Mouse (Mus musculus): ENCODE results near the gene Trip12. TPM values are rescaled to one million over a fixed set of nuclear protein-coding genes. Genes with fewer than 3 reads are reported as not detected.

The Trip12 gene
- polyA plus RNA-seq, 1 experiment from 2014 or later, result 26.0 TPM

GRCm38 (mm10) chr1:84866231-84866630 is 25.9 kb upstream of the Trip12 start:
- H3K4me1 ChIP-seq (replicated peaks; ENCODE audit: control insufficient read depth, insufficient read depth), result no peaks in the 10 kb centered on the region
- no peaks in the 10 kb centered on the region for H3K36me3 ChIP-seq (ENCODE audit: control insufficient read depth, insufficient read depth, low read length)
- no peaks in the 10 kb centered on the region for H3K9me3 ChIP-seq (ENCODE audit: control insufficient read depth, low read length)
- H3K27me3 ChIP-seq (ENCODE audit: control insufficient read depth, insufficient read depth, low read length), result no peaks in the 10 kb centered on the region
- H3K9ac ChIP-seq (ENCODE audit: low read length), result no peak overlapping the region
- no peak overlapping the region for H3K4me3 ChIP-seq (ENCODE audit: low read depth, low read length)
- no peak overlapping the region for H3K4me2 ChIP-seq (replicated peaks; ENCODE audit: low read depth)
- DNase-seq (ENCODE audit: low spot score), result no peak
- TF ChIP-seq EP300 (optimal IDR thresholded peaks at IDR 0.05) (no peak), CTCF (IDR thresholded peaks at IDR 0.05; ENCODE audit: low read depth) (no peak)
- 85% methylated on average over 6 of the region's 6 CpGs for WGBS
- ATAC-seq (ENCODE audit: low FRiP score, low TSS enrichment), result no peak
- H3K27ac ChIP-seq (replicated peaks), result no peak overlapping the region

- H3K4me3 ChIP-seq (ENCODE audit: low read depth, low read length), result no peak overlapping the region
- whole genome bisulfite sequencing, result 55% methylated on average over 2 of the region's 2 CpGs
- H3K27me3 ChIP-seq (ENCODE audit: control insufficient read depth, insufficient read depth, low read length), result no peaks in the 10 kb centered on the region
- H3K9ac ChIP-seq (ENCODE audit: low read length), result no peak overlapping the region
- no peaks in the 10 kb centered on the region for H3K4me1 ChIP-seq (replicated peaks; ENCODE audit: control insufficient read depth, insufficient read depth)
- TF ChIP-seq EP300 (optimal IDR thresholded peaks at IDR 0.05), result no peak
- TF ChIP-seq CTCF (IDR thresholded peaks at IDR 0.05; ENCODE audit: low read depth), result no peak
- ATAC-seq (ENCODE audit: low FRiP score, low TSS enrichment) (no peak), DNase-seq (ENCODE audit: low spot score) (no peak)
- no peaks in the 10 kb centered on the region for H3K9me3 ChIP-seq (ENCODE audit: control insufficient read depth, low read length)
- no peaks in the 10 kb centered on the region for H3K36me3 ChIP-seq (ENCODE audit: control insufficient read depth, insufficient read depth, low read length)
- H3K4me2 ChIP-seq (replicated peaks; ENCODE audit: low read depth), result no peak overlapping the region
- no peak overlapping the region for H3K27ac ChIP-seq (replicated peaks)
Observed at GRCm38 (mm10) chr1:84864645-84865044, 24.3 kb upstream of the Trip12 start.

GRCm38 (mm10) chr1:84861255-84861630 is 20.9 kb upstream of the Trip12 start:
- WGBS, result 94% methylated on average over 1 of the region's 1 CpGs
- ATAC-seq (ENCODE audit: low FRiP score, low TSS enrichment), result no peak
- TF ChIP-seq EP300 (optimal IDR thresholded peaks at IDR 0.05) (no peak), CTCF (IDR thresholded peaks at IDR 0.05; ENCODE audit: low read depth) (no peak)

DNA sequence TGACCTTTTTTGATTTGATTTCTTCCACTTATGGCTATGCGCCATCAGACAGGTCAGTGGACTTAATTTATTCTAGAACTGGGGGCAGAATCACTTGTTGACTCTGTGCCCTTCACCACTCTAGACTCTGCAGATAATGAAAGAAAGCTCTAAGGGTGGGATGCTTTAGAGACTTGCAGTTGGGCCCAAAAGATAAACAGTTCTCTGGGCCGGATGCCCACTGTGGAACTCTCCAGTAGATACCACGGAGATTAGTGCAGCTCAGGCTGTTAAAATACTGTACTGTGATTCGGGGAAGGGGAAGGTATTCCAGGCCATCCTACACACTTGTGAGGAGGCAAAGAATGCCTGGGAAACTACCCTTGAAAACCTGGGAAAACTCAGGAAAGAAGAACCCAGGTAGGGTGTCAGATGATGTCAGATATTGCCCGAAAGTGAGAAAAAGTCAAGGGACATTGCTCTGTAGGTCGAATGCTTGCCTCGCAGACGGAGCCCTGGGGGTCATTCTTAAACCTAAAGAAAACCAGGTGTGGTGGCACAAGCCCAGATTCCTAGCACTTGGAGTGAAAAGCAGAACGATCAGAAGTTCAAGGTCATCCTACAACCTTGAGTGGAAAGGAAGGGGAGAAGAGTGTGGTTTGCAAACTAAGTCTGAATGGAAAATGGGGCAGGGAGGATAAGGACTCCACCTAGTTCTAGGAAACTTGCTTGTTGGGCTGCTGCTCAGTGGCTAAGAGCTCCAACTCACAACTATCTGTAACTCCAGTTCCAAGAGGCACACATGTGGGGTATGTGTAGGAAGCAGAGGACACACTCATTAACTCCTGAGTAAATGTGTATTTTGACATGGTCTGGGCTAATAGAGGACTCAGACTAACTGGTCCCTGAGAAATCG is 20.3 kb upstream of the Trip12 start:
- H3K9me3 ChIP-seq (ENCODE audit: control insufficient read depth, low read length), result no peaks in the 10 kb centered on the region
- no peak for ATAC-seq (ENCODE audit: low FRiP score, low TSS enrichment)
- no peaks in the 10 kb centered on the region for H3K4me1 ChIP-seq (replicated peaks; ENCODE audit: control insufficient read depth, insufficient read depth)

More at GRCm38 (mm10) chr1:84861255-84861630, 20.9 kb upstream of the Trip12 start:
- no peaks in the 10 kb centered on the region for H3K4me1 ChIP-seq (replicated peaks; ENCODE audit: control insufficient read depth, insufficient read depth)
- no peaks in the 10 kb centered on the region for H3K9me3 ChIP-seq (ENCODE audit: control insufficient read depth, low read length)
- H3K9ac ChIP-seq (ENCODE audit: low read length), result no peak overlapping the region
- no peak for DNase-seq (ENCODE audit: low spot score)
- H3K27ac ChIP-seq (replicated peaks), result no peak overlapping the region
- no peak overlapping the region for H3K4me2 ChIP-seq (replicated peaks; ENCODE audit: low read depth)
- no peaks in the 10 kb centered on the region for H3K36me3 ChIP-seq (ENCODE audit: control insufficient read depth, insufficient read depth, low read length)
- no peak overlapping the region for H3K4me3 ChIP-seq (ENCODE audit: low read depth, low read length)
- H3K27me3 ChIP-seq (ENCODE audit: control insufficient read depth, insufficient read depth, low read length), result no peaks in the 10 kb centered on the region

GRCm38 (mm10) chr1:84859597-84859996 is 19.3 kb upstream of the Trip12 start:
- ATAC-seq (ENCODE audit: low FRiP score, low TSS enrichment), result no peak
- H3K27me3 ChIP-seq (ENCODE audit: control insufficient read depth, insufficient read depth, low read length), result no peaks in the 10 kb centered on the region
- H3K9me3 ChIP-seq (ENCODE audit: control insufficient read depth, low read length), result no peaks in the 10 kb centered on the region
- no peak overlapping the region for H3K4me2 ChIP-seq (replicated peaks; ENCODE audit: low read depth)
- no peaks in the 10 kb centered on the region for H3K36me3 ChIP-seq (ENCODE audit: control insufficient read depth, insufficient read depth, low read length)
- no peak overlapping the region for H3K27ac ChIP-seq (replicated peaks)
- no peak overlapping the region for H3K9ac ChIP-seq (ENCODE audit: low read length)
- 79% methylated on average over 6 of the region's 6 CpGs for WGBS
- DNase-seq (ENCODE audit: low spot score), result no peak
- no peaks in the 10 kb centered on the region for H3K4me1 ChIP-seq (replicated peaks; ENCODE audit: control insufficient read depth, insufficient read depth)
- no peak overlapping the region for H3K4me3 ChIP-seq (ENCODE audit: low read depth, low read length)
- TF ChIP-seq EP300 (optimal IDR thresholded peaks at IDR 0.05) (no peak), CTCF (IDR thresholded peaks at IDR 0.05; ENCODE audit: low read depth) (no peak)

More for the DNA sequence above, 20.3 kb upstream of the Trip12 start:
- Histone ChIP-seq H3K27ac (replicated peaks) (no peak overlapping the region), H3K4me2 (replicated peaks; ENCODE audit: low read depth) (no peak overlapping the region), H3K9ac (ENCODE audit: low read length) (no peak overlapping the region), H3K36me3 (ENCODE audit: control insufficient read depth, insufficient read depth, low read length) (no peaks in the 10 kb centered on the region), H3K27me3 (ENCODE audit: control insufficient read depth, insufficient read depth, low read length) (no peaks in the 10 kb centered on the region), H3K4me3 (ENCODE audit: low read depth, low read length) (no peak overlapping the region)
- WGBS, result 64% methylated on average over 10 of the region's 10 CpGs
- no peak for TF ChIP-seq EP300 (optimal IDR thresholded peaks at IDR 0.05)
- no peak for TF ChIP-seq CTCF (IDR thresholded peaks at IDR 0.05; ENCODE audit: low read depth)
- DNase-seq (ENCODE audit: low spot score), result no peak

DNA sequence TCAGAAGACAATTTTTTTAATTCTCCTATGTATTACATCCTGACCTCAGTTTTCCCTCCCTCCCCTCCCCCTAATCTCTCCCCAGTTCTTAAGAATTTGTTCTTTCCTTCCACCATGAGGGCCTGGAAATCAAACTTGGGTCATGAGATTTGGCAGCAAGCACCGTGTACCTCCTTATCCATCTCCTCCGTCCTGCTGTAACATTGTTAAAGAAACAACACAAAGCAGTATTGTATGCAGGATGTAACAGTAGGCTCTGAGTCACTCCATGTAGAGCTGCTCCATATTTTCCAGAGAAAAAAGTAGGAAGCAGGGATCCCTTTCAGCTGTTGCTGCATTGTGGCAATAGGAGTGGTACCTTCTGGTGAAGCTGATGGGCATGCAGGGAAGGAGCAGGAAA is 15.4 kb upstream of the Trip12 start:
- Histone ChIP-seq H3K9ac (ENCODE audit: low read length) (no peak overlapping the region), H3K27me3 (ENCODE audit: control insufficient read depth, insufficient read depth, low read length) (no peaks in the 10 kb centered on the region), H3K9me3 (ENCODE audit: control insufficient read depth, low read length) (no peaks in the 10 kb centered on the region), H3K4me1 (replicated peaks; ENCODE audit: control insufficient read depth, insufficient read depth) (no peaks in the 10 kb centered on the region), H3K4me3 (ENCODE audit: low read depth, low read length) (no peak overlapping the region), H3K36me3 (ENCODE audit: control insufficient read depth, insufficient read depth, low read length) (no peaks in the 10 kb centered on the region), H3K4me2 (replicated peaks; ENCODE audit: low read depth) (no peak overlapping the region), H3K27ac (replicated peaks) (no peak overlapping the region)
- WGBS, result 65% methylated on average over 2 of the region's 2 CpGs
- TF ChIP-seq CTCF (IDR thresholded peaks at IDR 0.05; ENCODE audit: low read depth), result no peak
- no peak for DNase-seq (ENCODE audit: low spot score)
- no peak for ATAC-seq (ENCODE audit: low FRiP score, low TSS enrichment)

Measured in stomach, postnatal 0 days (tissue).